Comparison of ENCODE assay signal across 14 mouse cellular contexts in the genomic region with DNA sequence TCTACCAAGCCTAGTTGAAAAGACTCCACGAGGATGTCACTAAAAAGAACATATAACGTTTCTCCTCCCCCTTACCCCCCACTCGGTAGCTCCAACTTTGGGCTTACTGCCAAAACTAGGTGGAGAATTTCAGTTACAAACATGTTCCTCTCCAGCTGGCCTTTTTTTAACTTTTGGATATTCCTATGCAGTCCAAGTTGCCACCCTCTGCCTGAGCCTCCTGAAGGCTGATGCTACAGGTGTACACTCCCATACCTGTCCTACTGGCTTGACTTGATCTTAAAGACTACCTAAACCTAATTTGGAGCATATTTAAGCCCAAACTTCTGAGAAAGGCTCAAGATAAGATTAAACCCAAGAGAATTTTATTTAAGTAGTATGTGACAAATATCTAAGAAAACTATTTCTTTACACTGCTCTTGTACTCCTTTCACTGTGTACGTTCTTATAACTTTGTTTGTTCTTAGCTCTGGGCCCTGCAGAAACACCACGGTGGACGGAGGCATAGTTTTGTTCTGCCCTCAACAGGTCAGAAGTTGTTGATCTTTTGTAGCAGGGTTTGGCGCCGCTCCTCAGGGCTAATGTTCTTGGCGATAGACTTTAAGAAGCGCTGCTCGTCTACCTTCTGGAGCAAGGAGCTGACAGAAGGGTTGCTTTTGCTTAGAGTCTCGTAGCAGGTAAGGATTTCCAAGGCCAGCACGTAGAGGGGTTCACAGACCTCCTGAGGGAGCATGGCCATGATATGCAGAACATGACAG. TPM values are rescaled to one million over a fixed set of nuclear protein-coding genes. Genes with fewer than 3 reads are reported as not detected.
"Had no signal": no experiment of that assay in that cellular context is flagged by ENCODE, and none has a peak within 500 bp of the region (broad histone marks: within the 10 kb centered on the region; RNA-seq: fewer than 3 reads in every experiment).

No protein-coding gene starts in this region.

- DNase-seq: kidney, adult 2 months; kidney, postnatal 14 days; left cerebral cortex, postnatal 4 days; midbrain, embryonic 14.5 days; right cerebral cortex, postnatal 4 days; spleen, adult 18-20 months; thymus, postnatal 36 days had no signal

- H3K9me3 ChIP-seq: kidney, embryonic 15.5 days; liver, embryonic 12.5 days; midbrain, embryonic 10.5 days; neural tube, embryonic 12.5 days had no signal

- H3K4me3 ChIP-seq: kidney, embryonic 15.5 days; liver, embryonic 12.5 days; midbrain, embryonic 10.5 days; myocyte; neural tube, embryonic 12.5 days had no signal

- ATAC-seq: intestine, embryonic 16.5 days; liver, embryonic 12.5 days had no signal

- H3K4me2 ChIP-seq: kidney, embryonic 15.5 days; liver, embryonic 12.5 days; neural tube, embryonic 12.5 days had no signal

- H3K9ac ChIP-seq: kidney, embryonic 15.5 days; liver, embryonic 12.5 days; neural tube, embryonic 12.5 days had no signal

- H3K4me1 ChIP-seq: kidney, embryonic 15.5 days; neural tube, embryonic 12.5 days had no signal

- H3K27me3 ChIP-seq: kidney, embryonic 15.5 days; liver, embryonic 12.5 days; neural tube, embryonic 12.5 days had no signal

- H3K27ac ChIP-seq: kidney, embryonic 15.5 days; liver, embryonic 12.5 days; midbrain, embryonic 10.5 days; neural tube, embryonic 12.5 days had no signal

RNA-seq across cellular contexts. Expression of a gene that starts 7.0 kb away (rescaled TPM):
- polyA plus RNA-seq: thymus, postnatal 0 days had no signal
